Mouse (Mus musculus): ENCODE results near the gene Cpa3. TPM values are rescaled to one million over a fixed set of nuclear protein-coding genes. Genes with fewer than 3 reads are reported as not detected.

The Cpa3 gene
- 1 to 10 TPM; 2.8 to 4.6 TPM for total RNA-seq (2021)
- long read RNA-seq, experiment 1, partial matches to known transcripts = 0 of 1 reads
- long read RNA-seq, experiment 1, other reads (novel, unspliced or antisense) = 0 of 1 reads
- long read RNA-seq, experiment 2, partial matches to known transcripts = 0 of 4 reads
- long read RNA-seq, experiment 2, other reads (novel, unspliced or antisense) = 0 of 4 reads

DNA sequence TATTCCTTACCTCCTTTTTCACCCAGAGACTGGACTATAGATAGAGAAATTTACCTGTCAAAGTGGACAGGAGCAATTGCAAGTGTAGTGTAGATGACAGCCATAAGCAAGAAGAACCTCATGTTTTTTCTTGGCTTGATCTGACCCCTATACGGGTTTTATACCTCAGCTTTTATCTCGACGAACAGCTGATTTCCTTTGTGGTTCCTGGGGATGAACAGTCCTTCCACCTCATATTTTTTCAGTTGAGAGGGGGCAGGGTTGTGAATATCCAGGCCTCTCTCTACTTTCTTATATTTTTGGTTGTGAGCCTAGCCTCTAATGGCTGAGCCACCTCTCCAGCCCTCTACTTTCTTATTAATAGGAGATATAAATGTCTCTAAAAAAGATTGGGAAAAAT, at the start of gene Cpa3:
Gene Cpa3 (minus strand): TSS at position 132 of the 400 bp plus-strand sequence.
- no peak for DNase-seq

DNA sequence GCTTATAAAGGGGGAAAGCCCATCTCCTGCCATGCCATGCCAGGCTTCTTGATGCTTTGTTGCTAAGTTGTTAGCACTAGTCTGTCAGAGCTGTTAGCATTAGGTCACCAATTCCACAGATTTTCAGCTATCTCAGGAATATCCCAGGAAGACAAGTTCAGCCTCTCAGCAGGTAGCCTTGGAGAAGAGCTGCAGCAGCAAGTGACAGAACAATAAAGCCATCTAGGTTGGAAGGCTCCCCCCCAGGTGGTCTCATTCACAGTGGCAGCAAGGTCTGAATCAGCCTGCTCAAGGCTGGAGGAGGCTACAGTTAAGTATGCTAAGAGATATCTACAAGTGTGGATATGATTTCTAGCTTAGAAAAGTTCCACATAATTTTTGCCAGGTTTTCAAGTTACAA, 49.4 kb upstream of the Cpa3 start:
- DNase-seq = no peak

DNA sequence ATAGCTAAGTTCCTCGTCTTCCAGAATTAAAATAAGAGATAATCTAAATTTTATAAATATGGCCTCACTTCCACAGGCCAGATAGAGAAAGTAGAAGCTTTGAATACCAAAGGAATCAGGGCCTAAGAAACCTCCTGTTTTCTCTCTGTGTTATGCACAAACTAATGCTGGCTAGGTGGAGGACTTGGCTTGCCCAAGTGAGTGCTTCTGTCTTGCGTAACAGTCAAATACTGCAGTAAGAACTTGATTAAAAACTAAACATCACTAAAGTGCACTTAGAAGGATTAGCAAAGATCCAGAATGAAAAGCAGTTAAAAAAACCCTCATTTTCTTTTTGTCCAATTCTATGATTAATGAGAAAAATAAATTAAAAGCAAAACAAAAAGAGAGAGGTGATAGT, 46.8 kb upstream of the Cpa3 start:
- DNase-seq = no peak

DNA sequence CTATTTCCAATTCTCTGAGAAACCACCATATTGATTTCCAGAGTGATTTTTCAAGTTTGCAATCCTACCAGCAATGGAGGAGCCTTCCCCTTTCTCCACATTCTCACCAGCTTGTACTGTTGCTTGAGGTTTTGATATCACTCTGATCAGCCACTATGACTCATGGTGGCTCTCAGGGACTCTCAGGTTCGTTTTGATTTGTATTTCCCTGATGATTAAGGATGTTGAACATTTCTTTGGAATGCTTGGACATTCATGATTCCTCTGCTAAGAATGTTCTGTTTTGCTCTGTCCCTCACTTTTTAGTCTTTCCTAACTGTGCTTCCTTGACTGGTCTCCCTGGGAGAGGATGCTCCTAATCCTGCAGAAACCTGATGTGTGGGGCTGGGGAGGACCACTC, 39.8 kb upstream of the Cpa3 start:
- DNase-seq = no peak

DNA sequence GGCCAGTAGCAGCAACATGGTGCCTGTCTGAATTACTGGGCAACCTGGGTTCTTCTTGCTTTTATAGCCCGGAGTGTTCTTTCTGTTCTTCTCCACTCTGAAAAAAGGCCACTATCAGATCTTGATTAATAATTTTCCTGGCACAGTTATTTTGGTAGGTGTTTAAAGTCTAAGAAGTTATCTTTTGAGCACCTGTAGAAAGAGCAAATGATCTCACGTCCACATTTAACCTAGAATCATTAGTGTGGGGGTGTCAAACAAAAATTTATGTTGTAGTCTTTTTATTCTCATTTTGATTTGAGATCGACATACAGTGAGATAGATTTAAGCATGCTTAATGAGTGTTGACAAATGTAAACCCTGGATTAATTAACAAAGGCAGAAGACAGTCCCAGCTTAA, 33.7 kb upstream of the Cpa3 start, which contains the start of gene Cpb1:
Gene Cpb1 (minus strand): TSS at position 101 of the 400 bp plus-strand sequence.
- DNase-seq = no peak

DNA sequence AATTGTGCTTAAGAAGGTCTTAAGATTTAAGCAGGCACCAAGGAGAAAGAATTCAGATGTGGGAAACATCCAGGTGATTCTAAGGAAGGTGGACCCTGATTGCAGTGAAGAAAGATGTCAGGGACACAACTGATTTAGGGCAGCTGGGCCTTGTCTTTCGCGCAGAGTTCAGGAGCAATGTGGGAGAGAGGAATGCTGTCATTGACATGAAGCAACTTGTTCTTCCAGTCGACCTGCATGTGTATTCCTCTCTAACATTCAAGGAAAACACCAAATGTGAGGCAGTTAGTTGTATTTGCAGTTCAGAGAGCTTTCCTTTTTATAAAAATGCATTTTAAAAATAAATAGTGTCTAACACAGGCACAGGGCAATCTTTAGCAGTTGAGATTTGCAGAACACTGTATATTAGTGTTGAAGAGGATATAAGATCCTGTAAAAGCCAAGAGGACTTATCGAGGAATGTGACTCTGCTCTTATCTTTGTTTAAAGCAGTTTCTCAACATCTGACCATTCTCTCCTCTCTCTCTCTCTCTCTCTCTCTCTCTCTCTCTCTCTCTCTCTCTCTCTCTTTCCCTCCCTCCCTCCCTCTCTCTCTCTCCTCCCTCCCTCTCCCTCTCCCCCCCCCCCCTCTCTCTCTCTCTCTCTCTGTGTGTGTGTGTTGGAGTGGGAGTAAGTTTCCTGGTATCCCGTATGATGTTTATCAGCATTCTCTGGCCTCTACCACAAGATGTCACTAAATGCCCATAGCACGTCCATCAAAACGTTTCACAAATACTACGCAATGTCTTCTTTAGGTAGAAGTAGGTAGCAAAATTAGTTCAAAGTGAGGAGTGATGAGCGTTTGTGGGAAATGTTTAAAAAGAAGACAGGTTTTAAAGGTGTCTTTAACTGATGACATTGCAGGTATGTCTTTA, 12.8 kb upstream of the Cpa3 start:
- DNase-seq = no peak

DNA sequence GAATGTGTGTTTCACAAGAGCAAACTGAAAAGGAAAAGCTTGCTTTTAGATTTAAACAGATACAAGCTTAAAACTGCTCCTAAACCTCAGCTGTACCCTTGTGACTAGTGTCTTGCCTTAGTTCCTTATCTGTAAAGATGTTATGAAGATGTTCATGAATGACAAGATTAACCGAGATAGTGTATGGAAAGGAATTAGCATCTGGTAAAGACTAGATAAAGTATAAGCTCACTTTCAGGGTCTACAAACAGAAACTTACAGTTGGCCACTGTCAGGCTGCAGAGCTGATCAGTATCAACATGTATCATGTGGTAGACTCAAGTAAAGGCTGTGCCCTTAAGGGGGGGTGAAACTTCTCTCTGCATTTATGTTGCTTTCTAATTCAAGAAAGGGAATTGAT, 1.9 kb upstream of the Cpa3 start:
- DNase-seq = no peak

DNA sequence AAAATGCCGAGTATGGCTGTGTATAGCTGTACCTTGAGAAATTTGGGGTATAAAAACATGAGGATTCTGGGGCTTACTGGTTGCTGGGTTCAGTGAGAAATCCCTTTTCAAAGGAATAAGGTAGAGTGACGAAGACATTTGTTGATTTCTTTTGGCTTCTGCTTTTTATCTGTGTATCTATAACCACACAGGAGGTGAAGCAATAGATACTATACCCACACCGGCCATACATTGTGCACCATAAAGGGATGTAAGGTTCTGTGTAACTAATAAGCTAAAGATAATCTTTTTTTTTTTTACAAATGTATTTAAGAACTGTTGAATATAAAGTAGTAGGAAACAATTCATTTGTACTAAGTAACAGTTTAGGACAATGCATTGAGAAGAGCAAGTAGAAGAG, 2.2 kb downstream of the Cpa3 start:
- DNase-seq = no peak

DNA sequence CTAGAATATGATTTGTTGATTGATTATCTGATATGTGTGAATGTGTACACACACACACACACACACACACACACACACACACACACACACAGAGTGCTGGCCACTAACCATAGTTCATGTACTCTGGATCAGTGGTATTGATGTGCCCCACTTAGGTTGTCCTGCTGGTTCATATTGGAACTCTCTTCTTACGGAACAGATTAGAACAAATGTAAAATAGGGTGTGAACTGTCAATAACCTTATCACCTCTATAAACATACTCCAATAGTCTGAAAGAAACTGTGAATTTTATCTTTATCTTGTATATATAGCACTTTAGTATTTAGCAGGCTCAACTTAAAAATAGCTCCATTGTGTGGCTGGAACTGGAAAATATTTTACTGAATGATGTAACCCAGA, 5.0 kb downstream of the Cpa3 start:
- no peak for DNase-seq

DNA sequence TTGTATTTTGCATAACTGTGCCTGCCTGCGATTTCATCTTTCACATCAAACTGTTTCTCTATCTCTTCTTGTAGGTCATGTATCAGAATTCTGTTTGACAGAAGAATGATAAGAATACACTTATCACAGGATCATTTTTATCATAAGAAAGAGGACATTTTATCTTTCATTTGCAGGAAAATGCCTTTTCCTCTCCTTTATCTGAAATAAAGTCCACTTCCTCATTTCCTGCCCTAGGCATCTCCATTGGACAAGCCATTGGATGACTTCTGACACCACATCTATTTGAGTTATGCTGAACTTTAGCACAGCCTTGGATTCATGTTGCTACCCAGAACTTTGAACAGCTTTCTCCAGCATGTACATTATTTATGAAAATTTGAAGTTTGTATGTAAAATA, 13.0 kb downstream of the Cpa3 start:
- no peak for DNase-seq

DNA sequence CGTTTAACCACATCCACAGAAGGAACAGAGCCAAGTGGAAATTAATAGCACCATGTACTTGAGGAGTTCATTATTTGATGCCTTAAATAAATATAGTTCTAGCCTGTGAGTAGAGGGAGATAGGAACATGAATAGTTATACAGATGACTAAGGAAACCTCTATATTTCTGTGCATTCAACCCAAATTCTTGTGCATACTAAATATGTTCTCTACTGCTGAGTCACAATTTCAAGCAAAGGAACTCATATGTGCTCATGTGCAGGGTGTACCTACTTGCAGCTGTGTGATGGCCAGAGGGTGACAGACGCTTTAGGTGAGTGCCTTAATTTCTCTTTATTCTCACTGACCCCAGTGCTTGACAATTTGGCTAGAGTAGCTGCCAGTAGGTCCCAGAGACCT, 16.6 kb downstream of the Cpa3 start:
- no peak for DNase-seq

DNA sequence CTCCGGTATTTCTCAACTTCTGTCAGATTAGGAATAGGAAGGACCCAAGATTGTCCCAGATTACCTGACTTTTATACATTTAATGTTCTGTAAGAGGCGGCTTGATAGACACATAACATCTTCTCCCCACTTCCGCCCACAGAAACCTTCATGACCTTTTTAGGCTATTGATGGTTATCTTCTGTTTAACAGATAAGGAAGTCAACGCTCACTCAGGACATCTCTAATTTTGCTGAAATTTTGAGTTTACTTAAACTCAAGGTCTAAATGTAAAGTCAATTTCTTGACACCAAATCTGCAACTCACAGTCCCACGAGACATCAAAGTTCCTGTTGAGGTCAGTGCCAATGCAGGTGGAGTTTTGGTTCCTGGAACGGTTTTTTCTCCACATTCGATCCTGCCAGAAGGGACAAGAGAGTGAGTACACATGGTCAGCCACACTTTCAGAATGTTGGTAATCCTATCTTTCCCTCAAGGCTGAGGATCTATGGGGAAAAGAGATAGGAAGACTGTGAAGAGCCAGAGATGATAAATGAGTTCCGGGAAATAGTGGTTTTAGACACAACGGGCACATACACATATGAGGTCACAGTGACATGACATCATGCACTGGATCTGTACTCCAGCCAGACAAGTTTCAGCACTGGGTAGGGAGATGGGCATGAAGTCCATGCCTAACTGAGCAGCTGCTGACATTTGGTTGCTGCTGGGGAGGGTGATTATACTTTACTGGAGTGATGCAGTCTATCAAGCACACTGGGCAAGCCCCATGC, 18.9 kb downstream of the Cpa3 start:
- no peak for DNase-seq

DNA sequence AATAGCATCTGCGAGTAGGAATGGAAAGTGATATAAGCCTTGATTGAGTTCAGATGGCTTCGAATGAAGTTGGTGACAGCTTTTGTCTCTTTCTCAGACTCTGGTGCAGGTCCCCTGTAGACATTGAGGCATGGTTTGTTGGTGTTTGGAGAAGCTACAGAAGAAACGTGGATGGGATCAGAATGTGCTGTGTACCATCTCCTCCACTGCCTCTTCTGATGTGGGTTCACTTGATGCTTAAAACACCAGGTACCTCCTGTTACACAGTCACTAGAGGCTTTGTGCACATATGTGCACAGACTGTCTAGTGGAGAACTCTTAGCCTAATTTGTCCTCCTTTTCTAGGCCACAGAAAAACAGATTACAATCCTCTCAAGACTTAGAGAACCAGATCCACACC, 19.8 kb downstream of the Cpa3 start:
- DNase-seq = no peak

DNA sequence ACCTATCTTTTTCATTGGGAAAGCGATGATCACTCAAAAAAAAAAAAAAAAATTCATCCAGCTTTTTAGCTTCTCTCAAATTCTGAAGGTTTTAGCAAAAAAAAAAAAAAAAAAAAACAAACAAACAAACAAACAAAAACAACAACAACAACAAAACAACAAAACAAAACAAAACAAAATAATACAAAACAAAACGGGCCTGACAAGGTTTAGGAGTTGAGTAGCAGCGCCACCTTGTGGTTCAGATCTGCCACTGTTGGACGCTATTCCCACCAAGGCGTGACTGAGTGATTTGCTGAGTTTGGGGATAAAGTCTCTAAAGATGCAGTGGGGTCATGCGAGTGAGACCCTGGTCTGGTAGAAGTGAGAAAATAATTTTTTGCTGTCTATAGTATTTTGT, 43.1 kb downstream of the Cpa3 start:
- DNase-seq = no peak

DNA sequence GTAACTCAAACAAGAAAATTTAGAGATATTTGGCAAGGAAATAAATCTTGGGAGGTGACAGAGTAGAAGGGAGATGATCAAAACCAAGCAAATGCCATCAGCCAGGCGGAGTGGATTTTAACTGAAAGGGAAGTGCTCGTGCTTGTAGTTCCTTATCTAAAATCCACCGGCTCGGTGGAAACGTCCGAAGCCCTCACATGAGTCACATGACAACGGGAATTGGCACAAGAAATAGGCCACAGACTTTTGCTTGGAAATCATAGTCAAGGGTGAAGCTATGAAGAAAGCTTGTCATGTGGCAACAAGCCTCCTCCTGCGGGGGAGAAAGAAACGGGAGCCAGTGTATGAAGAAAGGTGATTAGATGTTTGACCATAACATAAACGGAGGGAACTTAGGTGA, 44.1 kb downstream of the Cpa3 start:
- no peak for DNase-seq

DNA sequence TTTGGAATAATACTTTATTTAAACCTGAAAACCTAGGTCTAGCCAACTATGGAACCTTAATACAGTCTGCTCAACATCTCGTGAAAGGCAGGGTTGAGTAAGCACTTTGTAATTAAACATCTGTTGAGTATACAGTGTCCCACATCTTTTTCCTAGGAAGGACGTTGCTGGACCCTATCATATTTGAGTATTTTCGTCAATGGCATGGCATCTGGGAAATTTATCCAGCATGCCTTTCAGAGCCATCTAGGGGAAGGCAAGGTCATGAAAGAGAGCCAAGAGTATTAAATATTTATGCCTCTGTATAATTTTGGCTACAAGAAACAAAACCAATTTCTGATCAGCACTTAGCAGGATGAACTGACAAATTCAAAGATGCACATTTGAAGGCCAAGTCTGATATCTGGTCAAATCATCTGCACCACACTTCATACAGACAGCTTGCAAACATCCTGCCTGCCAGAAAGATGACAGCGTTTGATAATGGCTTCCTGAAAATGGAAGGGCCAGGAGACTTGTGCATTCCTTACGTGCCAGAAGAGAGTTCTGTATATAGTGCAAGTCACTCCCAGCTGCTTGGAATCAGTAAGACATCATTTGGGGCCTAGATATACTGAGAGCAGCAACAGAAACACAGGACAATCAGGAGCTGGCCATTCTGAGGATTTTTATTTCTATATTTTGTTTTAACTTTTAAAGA, 52.9 kb downstream of the Cpa3 start:
- DNase-seq = no peak

DNA sequence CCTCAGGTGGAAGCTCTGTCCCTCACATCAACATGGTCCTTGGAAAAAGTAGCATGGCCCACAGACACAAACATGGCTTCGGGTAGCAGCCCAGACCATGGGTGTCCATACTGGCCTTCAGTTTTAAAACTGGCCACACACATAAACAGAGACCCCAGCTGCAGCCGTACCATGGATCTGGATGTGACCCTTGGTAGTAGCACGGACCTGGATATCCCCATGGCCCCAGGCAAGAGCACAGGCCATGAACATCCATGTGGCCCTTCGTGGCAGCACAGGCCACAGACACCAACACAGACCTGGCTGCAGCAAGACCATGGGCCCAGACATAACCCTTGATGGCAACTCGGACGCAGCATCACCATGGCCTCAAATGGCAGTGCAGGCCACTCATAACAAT, 69.6 kb downstream of the Cpa3 start:
- no peak for DNase-seq

DNA sequence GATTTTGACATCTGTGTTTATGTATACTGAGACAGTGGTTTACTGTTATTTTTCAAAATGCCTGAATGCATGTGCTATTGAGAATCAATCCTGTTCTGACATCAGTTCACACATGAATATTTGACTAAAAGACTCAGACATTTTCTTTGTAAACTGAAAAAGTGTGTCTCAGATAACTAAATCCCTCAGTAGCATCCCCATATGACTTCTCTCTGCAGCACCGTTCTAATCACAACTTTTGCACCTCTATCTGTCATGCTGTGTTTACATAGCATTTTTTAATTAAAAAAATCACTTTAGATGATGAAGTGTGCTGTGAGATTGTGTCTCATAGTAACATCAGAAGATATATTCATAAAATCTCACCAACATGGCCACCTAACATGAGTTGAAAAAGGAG, 74.5 kb downstream of the Cpa3 start:
- no peak for DNase-seq
